Mouse (Mus musculus) embryonic fibroblast, embryonic 13.5 days (primary cell): ENCODE data around the gene Capza3.

Experiments
- CTCF ChIP-seq: IDR thresholded peaks from 2 replicates; pipeline ENCODE4 v1.5.1; 2011; ENCODE audit warnings: mild to moderate bottlenecking, control low read depth, low read length, moderate library complexity, borderline replicate concordance; ENCODE audit not compliant: insufficient read depth
- POLR2A ChIP-seq: IDR thresholded peaks from 2 replicates; pipeline ENCODE4 v1.6.1; 2011; ENCODE audit warnings: low read depth, mild to moderate bottlenecking, control low read depth, low read length, moderate library complexity

DNA sequence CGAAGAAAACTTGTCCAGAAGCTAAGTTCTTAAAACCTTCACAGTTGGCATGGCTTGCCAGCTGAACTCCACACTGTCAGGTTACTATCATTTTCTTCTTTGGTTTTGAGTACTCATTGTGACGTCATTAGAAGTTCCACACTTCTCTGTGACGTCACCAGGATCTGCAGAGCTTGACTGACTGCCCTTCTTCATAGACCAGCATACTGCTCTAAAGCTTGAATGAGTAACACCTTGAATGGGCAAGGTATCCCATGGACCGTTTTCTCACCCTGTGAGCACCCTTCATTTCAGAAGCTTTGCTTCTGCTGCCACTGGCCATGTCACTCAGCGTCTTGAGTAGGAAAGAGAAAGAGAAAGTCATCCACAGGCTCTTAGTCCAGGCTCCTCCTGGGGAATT is 305 bp downstream of the Capza3 start, which contains the start of gene Plcz1:
- TF ChIP-seq CTCF, result no peak
- no peak for TF ChIP-seq POLR2A
